Comparison of ENCODE assay signal across 8 mouse cellular contexts in the genomic region with DNA sequence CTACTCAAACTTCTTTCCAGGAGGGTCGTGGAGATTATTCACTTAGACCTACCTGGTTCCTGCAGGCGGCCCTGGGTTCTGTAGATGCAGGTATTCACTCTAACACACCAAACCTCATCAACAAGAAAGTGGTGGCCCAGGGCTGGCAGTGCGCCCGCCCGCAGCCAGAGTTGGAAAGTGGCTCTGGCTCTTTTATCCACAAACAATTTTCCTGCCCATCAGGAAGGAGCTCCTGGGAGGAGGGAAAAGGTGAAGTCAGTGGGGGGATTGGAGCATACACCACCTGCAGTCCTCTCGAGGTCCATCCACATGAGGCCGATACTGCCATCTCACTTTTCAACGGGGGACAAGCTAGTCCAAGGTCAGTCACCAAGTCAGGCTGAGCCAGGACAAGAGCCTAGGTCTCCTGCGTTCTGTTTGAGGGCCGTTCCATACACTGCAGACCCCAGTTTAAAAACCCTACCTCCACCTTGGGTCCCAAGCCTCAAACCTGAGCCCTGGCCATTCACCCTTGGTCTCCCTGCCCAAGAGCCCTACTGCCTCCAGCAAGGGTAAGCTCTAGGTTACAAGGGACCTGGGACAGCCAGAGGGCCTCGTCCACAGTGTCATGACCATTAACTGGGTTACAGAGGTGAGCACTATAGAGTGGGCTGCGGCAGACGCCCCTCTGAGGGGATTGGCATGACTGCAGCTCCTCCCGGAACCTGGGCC. TPM values are rescaled to one million over a fixed set of nuclear protein-coding genes. Genes with fewer than 3 reads are reported as not detected.
DNase-seq lines count a peak whose midpoint lies in the region; ATAC-seq and TF ChIP-seq lines count a peak whose summit lies in the region.

No protein-coding gene starts in this region.

- peaks cover 12% of the 10 kb centered on the region for H3K79me2 ChIP-seq in MEL (ENCODE audit: control insufficient read depth, insufficient read depth, low read length, poor library complexity)

- peak; percentile 63 for DNase-seq in gastrocnemius, adult 2 months
- DNase-seq in gastrocnemius, postnatal 10 days = no peak
- no peak for DNase-seq in MEL (ENCODE audit: low read depth, low spot score)
- DNase-seq in liver = peak; percentile 20
- no peak for DNase-seq in ovary, postnatal 10 days (ENCODE audit: low spot score)
- DNase-seq in layer of hippocampus, adult 8-10 months (ENCODE audit: low spot score in 2 of 2) = no peak

- no peaks in the 10 kb centered on the region for H3K9me3 ChIP-seq in MEL (replicated peaks; ENCODE audit: insufficient read depth, low read length)
- H3K9me3 ChIP-seq in forebrain, embryonic 13.5 days (replicated peaks) = 0 out of 2 replicates have a peak, but pooled peaks cover 3% of the 10 kb centered on the region
- no peaks in the 10 kb centered on the region for H3K9me3 ChIP-seq in stomach, embryonic 16.5 days (replicated peaks; ENCODE audit: control insufficient read depth, low read length)

- TF ChIP-seq RAD21 in MEL (IDR thresholded peaks at IDR 0.05; ENCODE audit: low read depth, low read length) = no peak

- H3K36me3 ChIP-seq in MEL (ENCODE audit: control insufficient read depth in 1 of 2, insufficient read depth in 2 of 2, low read length in 2 of 2) = peaks cover 0 to 29% of the 10 kb centered on the region in 2 experiments; a peak in 2 of 4 replicates
- H3K36me3 ChIP-seq in forebrain, embryonic 13.5 days (ENCODE audit: poor library complexity, severe bottlenecking) = peaks cover 39% of the 10 kb centered on the region
- no peaks in the 10 kb centered on the region; the same call in 1 of the 2 replicates for H3K36me3 ChIP-seq in stomach, embryonic 16.5 days (ENCODE audit: control insufficient read depth, insufficient read depth, low read length)

- intact Hi-C loops in gastrocnemius, adult 2 months (cut with DNase I) = loop anchor here (2.0 kb wide), 1 partner anchor 29 kb away; no protein-coding TSS in a partner anchor

- no peak for TF ChIP-seq POLR2A in MEL (IDR thresholded peaks at IDR 0.05; ENCODE audit: control insufficient read depth in 1 of 2, insufficient read depth in 1 of 2, low read depth in 1 of 2, low read length in 2 of 2, poor library complexity in 1 of 2)

- no peak for TF ChIP-seq CTCF in gastrocnemius, adult 2 months (IDR thresholded peaks at IDR 0.05)
- TF ChIP-seq CTCF in MEL (IDR thresholded peaks at IDR 0.05 in 2 of 3, conservative IDR thresholded peaks at IDR 0.05 in 1 of 3; ENCODE audit: control insufficient read depth in 1 of 3, insufficient read depth in 1 of 3, low read depth in 2 of 3, low read length in 3 of 3, poor library complexity in 1 of 3, severe bottlenecking in 1 of 3) = no peak

- no peak for TF ChIP-seq EP300 in MEL (IDR thresholded peaks at IDR 0.05; ENCODE audit: low read depth in 1 of 2, low read length in 2 of 2)

- H3K4me3 ChIP-seq in gastrocnemius, adult 2 months = peak overlapping the region; percentile 78
- peak overlapping the region; percentile 74 to 89 for H3K4me3 ChIP-seq in MEL (ENCODE audit: control insufficient read depth in 1 of 2, insufficient read depth in 1 of 2, low read depth in 2 of 2, low read length in 2 of 2)
- H3K4me3 ChIP-seq in forebrain, embryonic 13.5 days = peak overlapping the region; percentile 77
- H3K4me3 ChIP-seq in stomach, embryonic 16.5 days (replicated peaks; ENCODE audit: low read length) = peak overlapping the region; percentile 83

- peak overlapping the region; percentile 100 for H3K27ac ChIP-seq in gastrocnemius, adult 2 months
- H3K27ac ChIP-seq in MEL (ENCODE audit: control insufficient read depth, low read depth, low read length) = no peak overlapping the region
- no peak overlapping the region; the same call in 1 of the 2 replicates for H3K27ac ChIP-seq in forebrain, embryonic 13.5 days
- H3K27ac ChIP-seq in stomach, embryonic 16.5 days (ENCODE audit: low read length) = peak overlapping the region; percentile 78; the same call in 1 of the 2 replicates

- WGBS in forebrain, embryonic 13.5 days = 43% methylated on average over 14 of the region's 14 CpGs
- WGBS in stomach, embryonic 16.5 days = 37% methylated on average over 14 of the region's 14 CpGs

- H3K4me1 ChIP-seq in MEL (ENCODE audit: control insufficient read depth in 1 of 2, insufficient read depth in 2 of 2, low read length in 2 of 2) = peaks cover 26 to 44% of the 10 kb centered on the region in 2 experiments
- peaks cover 14% of the 10 kb centered on the region for H3K4me1 ChIP-seq in forebrain, embryonic 13.5 days
- H3K4me1 ChIP-seq in stomach, embryonic 16.5 days (ENCODE audit: control insufficient read depth, insufficient read depth, low read length) = peaks cover 19% of the 10 kb centered on the region

- peak overlapping the region; percentile 96 for H3K4me2 ChIP-seq in forebrain, embryonic 13.5 days
- H3K4me2 ChIP-seq in stomach, embryonic 16.5 days (ENCODE audit: low read depth, low read length) = peak overlapping the region; percentile 93

- no peaks in the 10 kb centered on the region for H3K27me3 ChIP-seq in MEL (ENCODE audit: control insufficient read depth in 1 of 2, insufficient read depth in 2 of 2, low read length in 2 of 2)
- no peaks in the 10 kb centered on the region for H3K27me3 ChIP-seq in forebrain, embryonic 13.5 days
- no peaks in the 10 kb centered on the region for H3K27me3 ChIP-seq in stomach, embryonic 16.5 days (ENCODE audit: control insufficient read depth, insufficient read depth, low read length)

- no peak for ATAC-seq in forebrain, embryonic 13.5 days
- ATAC-seq in stomach, embryonic 16.5 days (ENCODE audit: insufficient read depth, low FRiP score) = no peak

- peak overlapping the region; percentile 92 for H3K9ac ChIP-seq in MEL (ENCODE audit: control insufficient read depth, low read depth, low read length, poor library complexity, severe bottlenecking)
- peak overlapping the region; percentile 86 for H3K9ac ChIP-seq in forebrain, embryonic 13.5 days
- peak overlapping the region; percentile 92 for H3K9ac ChIP-seq in stomach, embryonic 16.5 days (ENCODE audit: low read length)

TF ChIP-seq in MEL, 35 proteins besides CTCF, POLR2A, EP300 and RAD21:
- no peak for TF ChIP-seq USF1 (IDR thresholded peaks at IDR 0.05; ENCODE audit: low read depth, low read length)
- no peak for TF ChIP-seq TCF12 (IDR thresholded peaks at IDR 0.05; ENCODE audit: low read depth, low read length)
- TF ChIP-seq USF2 (IDR thresholded peaks at IDR 0.05; ENCODE audit: borderline replicate concordance in 1 of 2, insufficient read depth in 1 of 2, low read depth in 1 of 2, low read length in 2 of 2) = no peak

RNA-seq across cellular contexts. Expression of gene Ankrd9, which starts 0.8 kb away (rescaled TPM):
- 100 to 1,000 TPM; 150 to 203 TPM for total RNA-seq in gastrocnemius, adult 2 months (2021)
- 100 to 1,000 TPM in 1 of 2 experiments, 10 to 100 TPM in 1; 20.3 to 102 TPM for total RNA-seq in gastrocnemius, postnatal 10 days (2021)
- total RNA-seq in MEL (2012; rRNA removed) = 17.8 and 26.0 TPM in 2 replicates
- 10 to 100 TPM in 1 of 2 experiments, not detected in 1; 13.8 TPM for polyA plus RNA-seq in MEL (2012; ENCODE audit: insufficient read depth in 1 of 2, insufficient read length in 2 of 2, low read depth in 1 of 2, low replicate concordance in 2 of 2, missing spikeins in 1 of 2)
- polyA plus RNA-seq in forebrain, embryonic 13.5 days (2015; fragmentation: Nextera tagmentation; extraction: Ambion mirVana) = 9.1 and 9.4 TPM in 2 replicates
- 17.4 and 18.5 TPM in 2 replicates for polyA plus RNA-seq in stomach, embryonic 16.5 days (2015; fragmentation: Nextera tagmentation; extraction: Ambion mirVana)
- 10 to 100 TPM; 12.5 to 14.0 (median 12.8) TPM for total RNA-seq in layer of hippocampus, adult 8-10 months (2022)

Comparison
In these comparisons a context has a peak if more than half of its experiments do, and no peak if none do; other contexts are left out.
1. DNase-seq: peak in gastrocnemius, adult 2 months (single experiment) and liver (single experiment); none in gastrocnemius, postnatal 10 days (single experiment), MEL (single experiment), ovary, postnatal 10 days (single experiment) and layer of hippocampus, adult 8-10 months (0 of 2).
2. H3K27ac ChIP-seq: peak in gastrocnemius, adult 2 months (single experiment) and stomach, embryonic 16.5 days (single experiment); none in MEL (single experiment) and forebrain, embryonic 13.5 days (single experiment).
3. Peak in every context shown above with its lines, with median percentiles within 50 percentile points of each other: H3K4me3 ChIP-seq and H3K9ac ChIP-seq.